Mouse (Mus musculus) bone marrow macrophage, adult 2 months (primary cell): Measurements from ENCODE around the gene Fmo6.

Experiments used
- CTCF ChIP-seq: IDR thresholded peaks from 2 replicates; pipeline ENCODE4 v1.5.1; 2012; ENCODE audit warnings: low read depth, mild to moderate bottlenecking, low read length, moderate library complexity
- POLR2A ChIP-seq: IDR thresholded peaks from 2 replicates; pipeline ENCODE4 v1.6.1; 2012; ENCODE audit warnings: mild to moderate bottlenecking, low read depth, low read length, borderline replicate concordance

- TF ChIP-seq CTCF: no peak
- TF ChIP-seq POLR2A: no peak
These were observed 22.3 kb downstream of the Fmo6 start for GRCm38 (mm10) chr1:162914932-162915556.
